Mouse (Mus musculus): ENCODE data around the gene Fam83b. TPM values are rescaled to one million over a fixed set of nuclear protein-coding genes. Genes with fewer than 3 reads are reported as not detected.

Gene Fam83b
- 0.30 and 0.61 TPM in 2 replicates for polyA plus RNA-seq (2012; rRNA removed)

GRCm38 (mm10) chr9:76566515-76567280 is at the start of gene Fam83b:
Fam83b (minus strand) TSS chr9:76567116.

Other genes starting within 250 kb of the Fam83b start
- not detected in 2 replicates for gene Hcrtr2, start 243.3 kb downstream of the Fam83b start, polyA plus RNA-seq (2012; rRNA removed)